Mouse (Mus musculus): ENCODE data around the gene Mettl6.

Mettl6 gene

GRCm38 (mm10) chr14:31433851-31434360 lies 60.9 kb downstream of the Mettl6 start:
- in situ Hi-C loops (cut with MseI, MboI) = no loop called here

GRCm38 (mm10) chr14:31433126-31433525 lies 61.7 kb downstream of the Mettl6 start:
- in situ Hi-C loops (cut with MseI, MboI) = no loop called here

- in situ Hi-C loops (cut with MseI, MboI) = no loop called here
Observed at GRCm38 (mm10) chr14:31432424-31432823, 62.4 kb downstream of the Mettl6 start.

GRCm38 (mm10) chr14:31431789-31432330 lies 63.0 kb downstream of the Mettl6 start:
- in situ Hi-C loops (cut with MseI, MboI) = no loop called here

GRCm38 (mm10) chr14:31429004-31429395 lies 65.8 kb downstream of the Mettl6 start:
- in situ Hi-C loops (cut with MseI, MboI) = no loop called here

GRCm38 (mm10) chr14:31428211-31429003 lies 66.4 kb downstream of the Mettl6 start:
- in situ Hi-C loops (cut with MseI, MboI) = no loop called here
